Mouse (Mus musculus) CD4-positive helper T cell, adult 2 months (primary cell): ENCODE measurements around the gene Zfp979.
"Not testable (repeated sequence)": the region's sequence is repeated elsewhere in the genome, so short reads cannot be mapped to it uniquely, and the experiment has no call there.

ENCODE experiments used
- DNase-seq: peaks from one replicate; pipeline ENCODE4 v3.0.0-alpha.2; 2012; ENCODE audit warnings: low read depth, missing footprints, low spot score

Zfp979 gene

DNA sequence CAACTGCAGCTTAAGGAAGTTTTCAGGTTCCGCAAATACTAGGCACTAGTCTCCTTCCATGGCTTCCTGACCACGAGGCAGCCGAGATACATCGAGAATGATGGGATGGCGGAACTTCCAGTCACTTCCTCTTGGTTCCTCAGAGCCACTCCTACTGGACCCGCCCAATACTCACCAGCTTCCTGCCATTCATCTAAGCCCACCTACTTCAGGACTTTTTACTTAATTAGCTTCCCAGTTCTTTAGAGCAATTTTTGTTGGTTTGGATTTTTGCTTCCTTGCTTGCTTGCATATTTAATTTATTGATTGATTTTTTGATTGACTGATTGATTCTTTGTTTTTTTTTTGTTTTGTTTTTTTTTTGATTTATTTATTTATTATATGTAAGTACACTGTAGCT, at the start of gene Zfp979:
Gene Zfp979 (minus strand): TSS at position 101 of the 400 bp plus-strand sequence.
- not testable (repeated sequence) for DNase-seq

DNA sequence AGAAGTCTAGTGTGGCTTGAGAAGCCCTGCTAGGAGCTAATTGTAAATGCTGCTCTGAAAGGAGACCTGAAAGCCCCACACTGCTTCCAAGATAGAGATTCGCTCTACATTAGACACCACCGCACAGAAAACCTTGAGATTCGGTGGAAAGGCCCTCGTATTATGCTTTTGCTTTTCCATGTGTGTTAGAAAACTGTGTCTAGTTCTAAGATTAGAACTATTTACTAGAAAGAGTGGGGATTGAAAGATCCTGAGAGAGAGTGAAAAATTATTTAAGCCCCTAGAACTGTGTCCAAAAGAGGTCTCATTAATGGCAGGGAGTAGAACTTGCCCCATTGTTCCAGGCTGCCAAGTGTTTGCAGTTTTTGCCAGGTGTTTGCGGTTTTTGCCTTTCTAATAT, 12.9 kb upstream of the Zfp979 start:
- DNase-seq: not testable (repeated sequence)

DNA sequence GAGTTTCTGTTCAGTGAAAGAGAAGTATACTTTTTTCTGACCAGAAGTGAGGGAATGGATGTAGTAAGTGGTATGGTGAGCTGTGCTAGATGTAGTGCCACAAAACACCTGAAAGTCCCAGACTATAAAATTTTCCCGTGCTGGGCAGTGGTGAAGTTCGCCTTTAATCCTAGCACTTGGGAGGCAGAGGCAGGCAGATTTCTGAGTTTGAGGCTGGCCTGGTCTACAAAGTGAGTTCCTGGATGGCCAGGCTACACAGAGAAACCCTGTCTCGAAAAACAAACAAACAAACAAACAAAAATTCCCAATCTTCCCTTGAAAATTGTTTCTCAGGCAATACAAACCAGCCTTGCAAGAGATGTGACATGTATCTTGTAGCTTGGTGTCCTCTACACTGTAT, 5.1 kb upstream of the Zfp979 start:
- DNase-seq: not testable (repeated sequence)

DNA sequence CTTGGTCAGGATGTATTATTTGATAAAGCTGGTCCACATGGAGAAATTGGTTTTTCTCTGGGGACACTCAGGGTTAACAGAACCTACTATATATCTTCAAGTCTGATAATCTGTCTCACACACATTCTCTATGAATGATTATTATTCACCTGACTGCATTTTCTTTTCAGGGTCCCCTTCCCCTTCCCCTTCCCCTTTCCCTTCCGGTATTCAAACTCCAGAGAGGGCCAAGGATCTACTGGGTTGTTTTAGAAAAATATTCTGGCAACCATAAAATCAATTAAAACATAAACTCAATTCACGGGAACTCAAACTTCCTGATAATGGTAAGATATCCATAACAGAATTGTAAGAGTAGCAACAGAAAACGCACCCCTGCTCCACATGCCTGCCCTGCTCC, 381 bp downstream of the Zfp979 start:
- DNase-seq: not testable (repeated sequence)

DNA sequence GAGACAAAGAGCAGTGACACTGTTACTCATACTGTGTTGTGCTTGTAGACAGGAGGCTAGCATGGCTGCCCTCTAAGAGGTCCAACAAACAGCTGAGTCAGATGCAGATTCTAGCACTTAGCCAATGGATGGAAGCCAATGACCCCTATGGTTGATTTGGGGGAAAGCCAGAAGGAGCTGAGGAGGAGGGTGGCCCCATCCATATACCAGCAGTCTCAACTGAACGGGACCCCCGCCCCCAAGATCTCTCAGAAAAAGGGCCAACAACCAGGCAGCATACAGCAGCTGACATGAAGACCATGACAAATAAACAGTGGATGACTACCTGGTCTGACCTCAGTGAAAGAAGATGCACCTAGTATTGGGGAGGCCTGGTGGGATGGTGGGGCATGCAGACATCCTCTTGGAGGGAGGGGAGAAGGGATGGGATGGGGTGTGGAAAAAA, 8.5 kb downstream of the Zfp979 start:
- not testable (repeated sequence) for DNase-seq

DNA sequence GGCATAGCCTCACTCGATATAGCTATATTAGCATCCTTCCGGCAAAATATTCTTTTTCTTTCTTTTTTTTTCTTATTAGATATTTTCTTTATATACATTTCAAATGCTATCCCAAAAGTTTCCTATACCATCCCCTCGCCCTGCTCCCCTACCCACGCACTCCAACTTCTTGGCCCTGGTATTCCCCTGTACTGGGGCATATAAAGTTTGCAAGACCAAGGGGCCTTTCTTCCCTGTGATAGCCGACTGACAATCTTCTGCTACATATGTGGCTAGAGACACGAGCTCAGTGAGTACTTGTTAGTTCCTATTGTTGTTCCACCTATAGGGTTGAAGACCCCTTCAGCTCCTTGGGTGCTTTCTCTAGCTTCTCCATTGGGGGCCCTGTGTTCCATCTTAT, 35.8 kb downstream of the Zfp979 start:
- DNase-seq: not testable (repeated sequence)

DNA sequence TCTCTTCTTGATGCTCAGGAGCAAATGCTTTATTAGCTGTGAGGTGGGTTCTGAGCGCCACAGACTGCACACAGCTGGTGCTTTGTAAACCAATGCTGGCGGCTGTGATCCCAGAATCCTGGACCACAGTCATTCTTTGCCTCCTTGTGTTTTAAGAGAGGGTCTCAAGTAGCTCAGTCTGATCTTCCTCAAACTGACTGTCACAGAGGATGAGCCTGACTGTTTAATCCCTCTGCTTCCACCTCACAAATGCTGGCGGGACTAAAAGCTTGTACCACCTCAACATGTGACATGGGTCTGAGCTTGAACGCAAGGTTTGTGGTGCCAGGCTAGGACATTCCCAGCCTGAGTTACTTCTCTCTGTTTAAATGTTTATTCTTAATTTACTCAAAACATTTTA, 36.8 kb downstream of the Zfp979 start:
- DNase-seq: no peak

DNA sequence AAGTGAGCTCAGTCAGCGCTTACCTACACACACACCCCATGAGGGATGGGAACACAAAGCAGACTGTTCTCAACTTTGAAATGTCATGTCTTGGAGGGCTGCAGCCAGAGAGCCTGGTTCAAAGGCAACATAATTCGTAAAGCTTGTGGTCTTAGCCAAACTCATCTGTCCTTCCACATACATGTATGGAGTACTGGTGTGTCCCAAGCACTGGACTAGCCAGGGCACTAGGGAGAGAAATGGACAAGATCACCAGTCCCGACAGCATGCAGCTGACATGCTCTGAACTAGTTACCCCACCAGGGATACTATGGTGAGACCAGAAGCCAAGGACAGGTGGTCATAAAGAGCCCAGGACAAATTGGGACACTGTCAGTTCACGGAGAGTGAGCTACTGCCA, 38.5 kb downstream of the Zfp979 start:
- no peak for DNase-seq

DNA sequence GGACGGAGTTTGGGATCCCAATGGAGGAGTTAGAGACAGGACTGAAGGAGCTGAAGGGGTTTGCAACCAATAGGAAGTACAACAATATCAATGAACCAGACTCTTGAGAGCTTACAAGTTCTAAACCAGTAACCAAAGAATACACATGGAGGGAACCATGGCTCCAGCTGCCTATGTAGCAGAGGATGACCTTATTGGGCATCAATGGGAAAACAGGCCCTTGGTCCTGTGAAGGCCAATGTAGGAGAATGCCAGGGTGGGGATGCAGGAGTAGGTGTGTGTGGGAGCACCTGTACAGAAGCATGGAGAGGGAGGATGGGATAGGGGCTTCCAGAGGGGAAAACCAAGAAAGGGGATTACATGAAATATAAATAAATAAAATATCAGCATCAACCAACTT, 40.4 kb downstream of the Zfp979 start:
- no peak for DNase-seq

DNA sequence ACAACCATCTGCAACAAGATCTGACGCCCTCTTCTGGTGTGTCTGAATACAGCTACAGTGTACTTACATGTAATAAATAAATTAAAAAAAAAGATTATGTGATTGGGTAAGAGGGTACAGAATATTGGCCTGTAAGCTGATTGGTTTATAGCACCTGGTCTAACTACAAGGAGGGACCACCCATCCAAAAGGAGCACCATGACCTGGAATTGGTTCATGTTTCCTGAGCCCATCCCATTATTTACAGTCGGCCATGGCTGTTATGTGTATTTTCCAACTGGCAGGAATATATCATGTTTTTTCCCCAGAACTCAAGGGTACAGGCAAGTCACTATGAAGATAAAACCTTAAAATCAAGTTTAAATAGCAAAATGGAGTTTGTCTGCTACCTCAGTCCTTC, 43.5 kb downstream of the Zfp979 start:
- no peak for DNase-seq

DNA sequence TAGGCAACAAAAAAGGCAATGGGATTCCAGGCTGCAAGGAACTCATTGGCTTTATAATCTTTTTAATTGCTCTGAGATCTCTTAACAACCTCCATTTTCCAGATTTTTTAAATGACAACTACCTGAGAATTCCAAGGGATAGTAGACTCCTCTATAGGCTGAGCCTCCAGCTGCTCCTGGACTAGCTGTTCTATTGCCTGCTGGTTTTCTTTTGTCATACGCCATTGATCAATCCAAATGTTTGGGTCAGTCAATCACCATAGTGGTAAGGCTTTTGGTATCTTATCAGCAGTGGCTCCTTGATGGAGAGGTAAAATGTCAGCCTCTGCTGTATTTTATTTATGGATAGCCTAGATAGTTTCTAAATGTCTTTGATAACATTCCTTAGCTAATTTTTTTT, 44.6 kb downstream of the Zfp979 start:
- DNase-seq: no peak

DNA sequence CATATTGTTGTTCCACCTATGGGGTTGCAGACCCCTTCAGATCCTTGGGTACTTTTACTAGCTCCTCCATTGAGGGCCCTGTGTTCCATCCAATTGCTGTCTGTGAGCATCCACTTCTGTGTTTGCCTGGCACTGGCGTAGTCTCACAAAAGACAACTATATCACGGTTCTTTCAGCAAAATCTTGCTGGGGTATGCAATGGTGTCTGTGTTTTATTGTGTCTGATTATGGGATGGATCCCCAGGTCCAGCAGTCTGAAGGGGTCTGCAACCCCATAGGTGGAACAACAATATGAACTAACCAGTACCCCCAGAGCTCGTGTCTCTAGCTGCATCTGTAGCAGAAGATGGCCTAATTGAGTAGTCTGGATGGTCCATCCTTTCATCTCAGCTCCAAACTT, 47.7 kb downstream of the Zfp979 start:
- not testable (repeated sequence) for DNase-seq

DNA sequence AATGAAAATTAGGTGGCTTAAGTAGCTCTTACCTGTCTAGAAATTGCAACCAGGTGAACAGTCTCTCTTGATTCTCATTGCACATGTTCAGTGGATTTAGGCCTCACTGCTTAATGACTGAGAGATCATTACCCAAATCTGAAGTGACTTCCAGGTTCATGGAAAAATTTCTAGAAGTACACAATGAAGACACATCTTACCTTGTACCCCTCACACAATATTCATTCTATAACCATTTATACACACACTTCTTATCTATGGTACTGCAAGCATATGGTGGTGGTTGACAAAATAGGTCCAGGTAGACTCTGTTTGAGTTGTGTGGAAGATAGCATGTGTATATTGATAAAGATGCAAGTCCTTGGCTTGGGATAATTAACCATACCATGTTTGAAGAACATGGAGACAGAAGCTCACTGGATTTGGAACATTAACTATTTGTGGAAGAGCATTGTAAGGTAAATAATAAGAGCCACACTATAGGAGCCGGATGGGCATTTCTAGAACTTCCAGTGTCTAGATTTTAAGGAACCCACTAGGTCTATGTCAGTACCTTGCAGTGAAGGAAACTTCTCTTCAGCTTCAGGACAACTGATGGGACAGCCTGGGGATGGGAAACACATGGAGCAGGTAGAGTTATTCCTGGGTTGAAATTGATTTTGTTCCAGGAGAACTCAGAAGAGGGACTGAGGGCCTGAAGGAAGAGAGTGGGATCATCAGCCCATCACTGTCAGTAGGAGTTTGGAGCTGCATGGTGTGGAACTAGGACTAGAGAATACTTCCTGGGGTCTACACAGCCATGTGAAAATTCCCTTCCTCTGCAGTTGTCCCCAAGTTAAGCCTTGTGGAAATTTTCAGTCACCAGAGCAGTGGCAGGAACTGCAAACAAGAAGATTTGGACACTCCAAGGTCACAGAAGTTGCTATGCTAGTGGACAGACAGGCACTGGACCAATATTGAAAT, 55.5 kb downstream of the Zfp979 start:
- no peak for DNase-seq

DNA sequence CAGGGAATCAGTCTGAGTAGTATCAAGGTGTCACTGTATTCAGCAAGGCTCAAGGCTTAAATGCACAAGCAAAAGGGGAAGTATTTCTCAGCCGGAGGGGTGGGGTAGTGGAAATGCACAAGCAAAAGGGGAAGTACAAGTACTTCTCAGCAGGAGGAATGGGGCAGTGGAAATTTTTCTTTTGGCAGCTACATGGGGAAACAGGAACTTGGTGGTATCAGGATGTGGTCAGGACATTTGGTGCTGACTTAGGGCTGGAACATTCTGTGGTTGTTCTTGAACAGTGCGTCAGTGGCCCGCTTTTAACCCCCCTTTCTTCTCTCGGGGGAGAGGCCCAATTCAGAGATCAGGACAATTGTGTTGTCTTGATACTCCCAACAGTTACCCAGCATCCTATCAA, 62.9 kb downstream of the Zfp979 start:
- not testable (repeated sequence) for DNase-seq

DNA sequence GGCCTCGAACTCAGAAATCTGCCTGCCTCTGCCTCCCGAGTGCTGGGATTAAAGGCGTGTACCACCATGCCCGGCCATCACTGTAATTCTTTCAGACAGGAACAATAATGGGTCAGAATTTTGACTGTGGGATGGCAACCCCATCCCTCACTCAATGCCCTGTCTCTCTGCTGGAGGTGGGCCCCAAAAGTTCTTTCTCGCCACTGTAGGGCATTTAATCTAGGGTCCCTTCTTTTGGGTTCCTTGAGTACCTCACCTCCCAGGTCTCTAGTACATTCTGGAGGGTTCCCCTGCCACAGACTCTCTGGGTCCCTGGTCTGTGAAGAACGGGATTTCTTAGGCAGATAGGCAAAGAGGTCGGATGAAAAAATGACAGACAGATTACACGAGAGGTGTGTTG, 71.2 kb downstream of the Zfp979 start:
- not testable (repeated sequence) for DNase-seq

DNA sequence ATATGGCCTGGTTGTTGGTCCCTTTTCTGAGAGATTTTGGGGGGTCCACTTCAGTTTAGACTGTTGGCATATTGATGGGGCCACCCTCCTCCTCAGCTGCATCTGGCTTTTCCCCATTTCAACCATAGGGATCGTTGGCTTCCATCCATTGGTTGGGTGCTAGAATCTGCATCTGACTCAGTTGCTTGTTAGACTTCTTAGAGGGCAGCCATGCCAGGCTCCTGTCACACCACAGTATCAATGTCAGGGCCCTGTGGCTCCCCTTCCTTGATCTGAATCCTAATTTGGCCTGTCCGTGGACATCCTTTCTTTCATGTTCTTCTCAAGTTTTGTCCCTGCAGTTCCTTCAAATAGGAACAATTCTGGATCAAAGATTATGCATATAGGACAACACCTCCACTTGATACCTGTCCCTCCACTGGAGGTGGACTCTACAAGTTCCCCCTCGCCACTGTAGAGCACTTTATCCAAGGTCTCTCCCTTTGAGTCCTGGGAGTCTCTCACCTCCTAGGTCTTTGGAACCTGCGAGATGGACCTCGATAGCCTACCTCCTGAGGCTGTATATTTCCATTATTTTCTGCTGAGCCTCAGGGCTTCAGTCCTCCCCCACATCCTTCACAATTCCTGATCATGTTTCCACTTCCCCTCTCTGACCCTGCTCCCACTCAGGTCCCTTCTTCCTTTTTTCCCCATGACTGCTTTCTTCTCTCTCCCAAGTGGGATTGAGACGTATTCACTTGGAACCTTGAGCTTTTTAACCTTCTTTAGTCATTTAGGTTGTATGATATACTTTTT, 76.7 kb downstream of the Zfp979 start:
- DNase-seq: no peak
